Mouse (Mus musculus) midbrain, embryonic 12.5 days (tissue): Measurements from ENCODE around the gene Col2a1. TPM values are rescaled to one million over a fixed set of nuclear protein-coding genes. Genes with fewer than 3 reads are reported as not detected.

ENCODE experiments used
- ATAC-seq: fragments of 200-750 bp; cut with Nextera tagmentation; 2 replicates; pipeline ENCODE4 v1.8.0; 2017; ENCODE audit warnings: low read depth, moderate TSS enrichment, moderate library complexity; ENCODE audit not compliant: low FRiP score
- H3K27ac ChIP-seq: fragments of 300-500 bp; sonication (generic); replicated peaks from 2 replicates; pipeline ENCODE4 v1.5.1; 2016; ENCODE audit warnings: mild to moderate bottlenecking
- H3K27me3 ChIP-seq: fragments of 300-500 bp; sonication (generic); 2 replicates; pipeline ENCODE4 v1.6.1; 2016; ENCODE audit warnings: mild to moderate bottlenecking
- H3K36me3 ChIP-seq: fragments of 300-500 bp; sonication (generic); 2 replicates; pipeline ENCODE4 v1.6.1; 2016
- H3K4me1 ChIP-seq: fragments of 300-500 bp; sonication (generic); 2 replicates; pipeline ENCODE4 v1.6.1; 2016
- H3K4me2 ChIP-seq: fragments of 300-500 bp; sonication (generic); replicated peaks from 2 replicates; pipeline ENCODE4 v1.6.1; 2016; ENCODE audit warnings: mild to moderate bottlenecking, moderate library complexity
- H3K4me3 ChIP-seq: fragments of 300-500 bp; sonication (generic); 2 replicates; pipeline ENCODE4 v1.5.1; 2016; ENCODE audit warnings: mild to moderate bottlenecking
- H3K9ac ChIP-seq: fragments of 300-500 bp; sonication (generic); replicated peaks from 2 replicates; pipeline ENCODE4 v1.6.1; 2016; ENCODE audit warnings: mild to moderate bottlenecking, moderate library complexity
- H3K9me3 ChIP-seq: fragments of 300-500 bp; sonication (generic); 2 replicates; pipeline ENCODE4 v1.6.1; 2016; ENCODE audit warnings: mild to moderate bottlenecking
- WGBS: fragments of 180-500 bp; shearing (Covaris S2); methylation state at CpG from one replicate; pipeline ENCODE4 v1.1.7; 2016; 5-methylcytosine and 5-hydroxymethylcytosine counted together
- polyA plus RNA-seq: library from polyadenylated mRNA; unstranded; fragments of >200 nt; fragmentation: Nextera tagmentation; extraction: Ambion mirVana; gene quantifications from 2 replicates; pipeline ENCODE4 v1.2.1, GENCODE M21; 2016

Col2a1 gene
- polyA plus RNA-seq, 1 experiment from 2014 or later, result 194 TPM

GRCm38 (mm10) chr15:98001321-98002112 is 3.0 kb downstream of the Col2a1 start:
- 0% methylated on average over 37 of the region's 37 CpGs for WGBS
- Histone ChIP-seq H3K4me2 (peak overlapping the region; percentile 83), H3K9me3 (no peaks in the 10 kb centered on the region), H3K27ac (peak overlapping the region; percentile 94), H3K4me1 (peaks cover 61% of the 10 kb centered on the region), H3K27me3 (peaks cover 36% of the 10 kb centered on the region), H3K9ac (peak overlapping the region; percentile 80), H3K36me3 (peaks cover 25% of the 10 kb centered on the region), H3K4me3 (peak overlapping the region; percentile 60)
- ATAC-seq, result peak; percentile 13

GRCm38 (mm10) chr15:97999991-98000390 is 4.5 kb downstream of the Col2a1 start:
- Histone ChIP-seq H3K4me2 (peak overlapping the region; percentile 16), H3K27ac (no peak overlapping the region), H3K9ac (0 out of 2 replicates have a peak overlapping the region, but pooled peaks have one; percentile 8), H3K4me1 (peaks cover 60% of the 10 kb centered on the region), H3K4me3 (no peak overlapping the region), H3K27me3 (peaks cover 24% of the 10 kb centered on the region), H3K9me3 (no peaks in the 10 kb centered on the region), H3K36me3 (peaks cover 40% of the 10 kb centered on the region)
- ATAC-seq, result no peak
- WGBS, result 15% methylated on average over 7 of the region's 7 CpGs

- no peaks in the 10 kb centered on the region for H3K9me3 ChIP-seq
- 0 out of 2 replicates have a peak overlapping the region, but pooled peaks have one; percentile 8 for H3K9ac ChIP-seq
- peaks cover 44% of the 10 kb centered on the region for H3K36me3 ChIP-seq
- H3K27ac ChIP-seq, result no peak overlapping the region
- peaks cover 56% of the 10 kb centered on the region for H3K4me1 ChIP-seq
- ATAC-seq, result no peak
- H3K4me2 ChIP-seq, result peak overlapping the region; percentile 16
- WGBS, result 29% methylated on average over 13 of the region's 13 CpGs
- H3K27me3 ChIP-seq, result peaks cover 20% of the 10 kb centered on the region
- no peak overlapping the region for H3K4me3 ChIP-seq
Measured at GRCm38 (mm10) chr15:97999546-97999945, 4.9 kb downstream of the Col2a1 start.

- ATAC-seq, result no peak
Measured at GRCm38 (mm10) chr15:97996716-97997256, 7.7 kb downstream of the Col2a1 start.

GRCm38 (mm10) chr15:97992712-97993286 is 11.7 kb downstream of the Col2a1 start:
- Histone ChIP-seq H3K4me1 (peaks cover 56% of the 10 kb centered on the region), H3K4me2 (peak overlapping the region; percentile 41), H3K27me3 (no peaks in the 10 kb centered on the region), H3K27ac (peak overlapping the region; percentile 95), H3K9ac (peak overlapping the region; percentile 53), H3K9me3 (no peaks in the 10 kb centered on the region), H3K36me3 (peaks cover 54% of the 10 kb centered on the region), H3K4me3 (peak overlapping the region; percentile 25; the same call in 1 of the 2 replicates)
- 2% methylated on average over 18 of the region's 18 CpGs for whole genome bisulfite sequencing
- peak; percentile 91 for ATAC-seq

More at GRCm38 (mm10) chr15:97996716-97997256, 7.7 kb downstream of the Col2a1 start:
- Histone ChIP-seq H3K4me2 (no peak overlapping the region), H3K9ac (no peak overlapping the region), H3K27me3 (peaks cover 3% of the 10 kb centered on the region), H3K36me3 (peaks cover 47% of the 10 kb centered on the region), H3K4me1 (peaks cover 52% of the 10 kb centered on the region), H3K9me3 (no peaks in the 10 kb centered on the region), H3K4me3 (no peak overlapping the region), H3K27ac (no peak overlapping the region)
- 88% methylated on average over 13 of the region's 13 CpGs for WGBS

- Histone ChIP-seq H3K27me3 (no peaks in the 10 kb centered on the region), H3K9ac (peak overlapping the region; percentile 53), H3K9me3 (no peaks in the 10 kb centered on the region), H3K36me3 (peaks cover 54% of the 10 kb centered on the region), H3K4me1 (peaks cover 56% of the 10 kb centered on the region), H3K27ac (peak overlapping the region; percentile 95), H3K4me3 (no peak overlapping the region), H3K4me2 (peak overlapping the region; percentile 41)
- WGBS, result 25% methylated on average over 13 of the region's 13 CpGs
- peak; percentile 10; the same call in 1 of the 2 replicates for ATAC-seq
Measured at GRCm38 (mm10) chr15:97992027-97992711, 12.3 kb downstream of the Col2a1 start.

- Histone ChIP-seq H3K9ac (peak overlapping the region; percentile 39), H3K4me1 (peaks cover 56% of the 10 kb centered on the region), H3K36me3 (peaks cover 54% of the 10 kb centered on the region), H3K27ac (peak overlapping the region; percentile 95), H3K27me3 (no peaks in the 10 kb centered on the region), H3K4me2 (peak overlapping the region; percentile 45), H3K9me3 (no peaks in the 10 kb centered on the region; the same call in 1 of the 2 replicates), H3K4me3 (no peak overlapping the region)
- ATAC-seq, result no peak
- 2% methylated on average over 12 of the region's 12 CpGs for WGBS
Measured at GRCm38 (mm10) chr15:97991285-97991895, 13.1 kb downstream of the Col2a1 start.

GRCm38 (mm10) chr15:97990721-97991120 is 13.8 kb downstream of the Col2a1 start:
- no peaks in the 10 kb centered on the region; the same call in 1 of the 2 replicates for H3K9me3 ChIP-seq
- peak overlapping the region; percentile 45 for H3K4me2 ChIP-seq
- H3K9ac ChIP-seq, result peak overlapping the region; percentile 39
- peaks cover 54% of the 10 kb centered on the region for H3K4me1 ChIP-seq
- ATAC-seq, result no peak
- peaks cover 54% of the 10 kb centered on the region for H3K36me3 ChIP-seq
- H3K4me3 ChIP-seq, result no peak overlapping the region
- WGBS, result 5% methylated on average over 4 of the region's 4 CpGs
- peak overlapping the region; percentile 95 for H3K27ac ChIP-seq
- no peaks in the 10 kb centered on the region for H3K27me3 ChIP-seq

- H3K9me3 ChIP-seq, result no peaks in the 10 kb centered on the region; the same call in 1 of the 2 replicates
- peaks cover 54% of the 10 kb centered on the region for H3K36me3 ChIP-seq
- peak overlapping the region; percentile 39; the same call in 1 of the 2 replicates for H3K9ac ChIP-seq
- H3K4me3 ChIP-seq, result 0 out of 2 replicates have a peak overlapping the region, but pooled peaks have one; percentile 13
- peaks cover 54% of the 10 kb centered on the region for H3K4me1 ChIP-seq
- WGBS, result under 1% methylated on average over 6 of the region's 6 CpGs
- peak overlapping the region; percentile 95 for H3K27ac ChIP-seq
- no peaks in the 10 kb centered on the region for H3K27me3 ChIP-seq
- peak; percentile 63 for ATAC-seq
- peak overlapping the region; percentile 45 for H3K4me2 ChIP-seq
Measured at GRCm38 (mm10) chr15:97990124-97990523, 14.4 kb downstream of the Col2a1 start.

GRCm38 (mm10) chr15:97989544-97989943 is 15.0 kb downstream of the Col2a1 start:
- Histone ChIP-seq H3K27me3 (no peaks in the 10 kb centered on the region), H3K9me3 (no peaks in the 10 kb centered on the region; the same call in 1 of the 2 replicates), H3K4me3 (no peak overlapping the region), H3K4me1 (peaks cover 54% of the 10 kb centered on the region), H3K9ac (peak overlapping the region; percentile 41; the same call in 1 of the 2 replicates), H3K4me2 (peak overlapping the region; percentile 45), H3K27ac (peak overlapping the region; percentile 95), H3K36me3 (peaks cover 54% of the 10 kb centered on the region)
- WGBS, result 6% methylated on average over 1 of the region's 1 CpGs
- peak; percentile 19; the same call in 1 of the 2 replicates for ATAC-seq

GRCm38 (mm10) chr15:97981560-97981959 is 22.9 kb downstream of the Col2a1 start:
- 96% methylated on average over 6 of the region's 6 CpGs for WGBS
- no peaks in the 10 kb centered on the region for H3K4me1 ChIP-seq
- ATAC-seq, result no peak
- H3K36me3 ChIP-seq, result peaks cover 100% of the 10 kb centered on the region
- no peak overlapping the region for H3K4me2 ChIP-seq
- H3K9me3 ChIP-seq, result no peaks in the 10 kb centered on the region; the same call in 1 of the 2 replicates
- no peaks in the 10 kb centered on the region for H3K27me3 ChIP-seq
- H3K27ac ChIP-seq, result no peak overlapping the region
- no peak overlapping the region for H3K4me3 ChIP-seq
- H3K9ac ChIP-seq, result no peak overlapping the region
